Mouse (Mus musculus) forebrain, embryonic 10.5 days (tissue): ENCODE data around the gene Lamb2. TPM values are rescaled to one million over a fixed set of nuclear protein-coding genes. Genes with fewer than 3 reads are reported as not detected.

Experiments used
- DNase-seq: peaks from one replicate; pipeline ENCODE4 v3.0.0-alpha.2; 2017; ENCODE audit warnings: low spot score; ENCODE audit errors: extremely low spot score
- H3K27ac ChIP-seq: fragments of 300-500 bp; sonication (generic); 2 replicates; pipeline ENCODE4 v1.5.1; 2016; ENCODE audit warnings: mild to moderate bottlenecking
- H3K27me3 ChIP-seq: fragments of 300-500 bp; sonication (generic); 2 replicates; pipeline ENCODE4 v1.6.1; 2016; ENCODE audit warnings: mild to moderate bottlenecking; ENCODE audit not compliant: poor library complexity, severe bottlenecking
- H3K36me3 ChIP-seq: fragments of 300-500 bp; sonication (generic); replicated peaks from 2 replicates; pipeline ENCODE4 v1.6.1; 2016; ENCODE audit warnings: mild to moderate bottlenecking, moderate library complexity
- H3K4me1 ChIP-seq: fragments of 300-500 bp; sonication (generic); 2 replicates; pipeline ENCODE4 v1.6.1; 2016
- H3K4me3 ChIP-seq: fragments of 300-500 bp; sonication (generic); 2 replicates; pipeline ENCODE4 v1.5.1; 2016; ENCODE audit warnings: mild to moderate bottlenecking, moderate library complexity
- H3K9me3 ChIP-seq: fragments of 300-500 bp; sonication (generic); 2 replicates; pipeline ENCODE4 v1.6.1; 2016; ENCODE audit warnings: mild to moderate bottlenecking, moderate library complexity
- WGBS: fragments of 180-500 bp; shearing (Covaris S2); methylation state at CpG from one replicate; pipeline ENCODE4 v1.1.7; 2016; 5-methylcytosine and 5-hydroxymethylcytosine counted together
- polyA plus RNA-seq: library from polyadenylated mRNA; unstranded; fragments of >200 nt; fragmentation: Nextera tagmentation; extraction: Ambion mirVana; gene quantifications from 2 replicates; pipeline ENCODE4 v1.2.1, GENCODE M21; 2016

The Lamb2 gene
- polyA plus RNA-seq, 1 experiment from 2014 or later: 34.8 TPM

- peaks cover 10% of the 10 kb centered on the region for H3K4me1 ChIP-seq
- 87% methylated on average over 2 of the region's 2 CpGs for WGBS
- H3K36me3 ChIP-seq: peaks cover 58% of the 10 kb centered on the region
- H3K27me3 ChIP-seq: no peaks in the 10 kb centered on the region
- DNase-seq: no peak
- H3K27ac ChIP-seq: no peak overlapping the region
- no peaks in the 10 kb centered on the region for H3K9me3 ChIP-seq
- no peak overlapping the region for H3K4me3 ChIP-seq
These were observed 13.3 kb upstream of the Lamb2 start for GRCm38 (mm10) chr9:108466219-108466618.

- Histone ChIP-seq H3K4me1 (no peaks in the 10 kb centered on the region), H3K9me3 (no peaks in the 10 kb centered on the region), H3K27me3 (no peaks in the 10 kb centered on the region), H3K36me3 (peaks cover 35% of the 10 kb centered on the region), H3K4me3 (no peak overlapping the region), H3K27ac (no peak overlapping the region)
- DNase-seq: no peak
- 85% methylated on average over 5 of the region's 5 CpGs for WGBS
These were observed 10.1 kb upstream of the Lamb2 start for GRCm38 (mm10) chr9:108469430-108469829.

GRCm38 (mm10) chr9:108469845-108470244, 9.7 kb upstream of the Lamb2 start:
- Histone ChIP-seq H3K36me3 (peaks cover 31% of the 10 kb centered on the region), H3K4me1 (no peaks in the 10 kb centered on the region), H3K27me3 (no peaks in the 10 kb centered on the region), H3K27ac (no peak overlapping the region), H3K9me3 (no peaks in the 10 kb centered on the region), H3K4me3 (no peak overlapping the region)
- DNase-seq: no peak
- 82% methylated on average over 4 of the region's 4 CpGs for WGBS

- 73% methylated on average over 1 of the region's 1 CpGs for WGBS
- Histone ChIP-seq H3K27me3 (no peaks in the 10 kb centered on the region), H3K4me1 (peaks cover 18% of the 10 kb centered on the region), H3K4me3 (no peak overlapping the region), H3K27ac (no peak overlapping the region), H3K9me3 (no peaks in the 10 kb centered on the region), H3K36me3 (no peaks in the 10 kb centered on the region)
- no peak for DNase-seq
These were observed 5.0 kb upstream of the Lamb2 start for GRCm38 (mm10) chr9:108474528-108474927.

- Histone ChIP-seq H3K27ac (peak overlapping the region; percentile 91), H3K4me3 (peak overlapping the region; percentile 64), H3K9me3 (no peaks in the 10 kb centered on the region), H3K4me1 (peaks cover 37% of the 10 kb centered on the region), H3K27me3 (no peaks in the 10 kb centered on the region), H3K36me3 (peaks cover 28% of the 10 kb centered on the region)
- DNase-seq: peak; percentile 84
- under 1% methylated on average over 20 of the region's 20 CpGs for WGBS
These were observed 839 bp upstream of the Lamb2 start for GRCm38 (mm10) chr9:108478638-108479156.

- 31% methylated on average over 11 of the region's 11 CpGs for WGBS
- Histone ChIP-seq H3K9me3 (no peaks in the 10 kb centered on the region), H3K27me3 (no peaks in the 10 kb centered on the region), H3K4me1 (peaks cover 37% of the 10 kb centered on the region), H3K36me3 (peaks cover 34% of the 10 kb centered on the region), H3K27ac (peak overlapping the region; percentile 91), H3K4me3 (peak overlapping the region; percentile 64)
- DNase-seq: no peak
These were observed 295 bp upstream of the Lamb2 start for GRCm38 (mm10) chr9:108479241-108479640.

- H3K4me1 ChIP-seq: peaks cover 37% of the 10 kb centered on the region
- 94% methylated on average over 28 of the region's 28 CpGs for WGBS
- no peak for DNase-seq
- peaks cover 51% of the 10 kb centered on the region for H3K36me3 ChIP-seq
- no peaks in the 10 kb centered on the region for H3K27me3 ChIP-seq
- peak overlapping the region; percentile 64; the same call in 1 of the 2 replicates for H3K4me3 ChIP-seq
- peak overlapping the region; percentile 91; the same call in 1 of the 2 replicates for H3K27ac ChIP-seq
- no peaks in the 10 kb centered on the region for H3K9me3 ChIP-seq
These were observed 1.4 kb downstream of the Lamb2 start for GRCm38 (mm10) chr9:108480813-108481519.

- Histone ChIP-seq H3K27ac (no peak overlapping the region), H3K27me3 (no peaks in the 10 kb centered on the region), H3K4me3 (no peak overlapping the region), H3K4me1 (peaks cover 37% of the 10 kb centered on the region), H3K36me3 (peaks cover 58% of the 10 kb centered on the region), H3K9me3 (no peaks in the 10 kb centered on the region)
- WGBS: 93% methylated on average over 19 of the region's 19 CpGs
- DNase-seq: no peak
These were observed 2.1 kb downstream of the Lamb2 start for GRCm38 (mm10) chr9:108481520-108482210.

- Histone ChIP-seq H3K4me1 (peaks cover 32% of the 10 kb centered on the region), H3K27me3 (no peaks in the 10 kb centered on the region), H3K4me3 (no peak overlapping the region), H3K27ac (no peak overlapping the region), H3K36me3 (peaks cover 73% of the 10 kb centered on the region), H3K9me3 (no peaks in the 10 kb centered on the region)
- 94% methylated on average over 18 of the region's 18 CpGs for WGBS
- no peak for DNase-seq
These were observed 3.7 kb downstream of the Lamb2 start for GRCm38 (mm10) chr9:108483051-108483790.

GRCm38 (mm10) chr9:108484021-108484420, 4.5 kb downstream of the Lamb2 start:
- H3K27me3 ChIP-seq: no peaks in the 10 kb centered on the region
- 96% methylated on average over 15 of the region's 15 CpGs for WGBS
- no peak for DNase-seq
- H3K9me3 ChIP-seq: no peaks in the 10 kb centered on the region
- no peak overlapping the region for H3K27ac ChIP-seq
- H3K4me1 ChIP-seq: peaks cover 24% of the 10 kb centered on the region
- peaks cover 81% of the 10 kb centered on the region for H3K36me3 ChIP-seq
- no peak overlapping the region for H3K4me3 ChIP-seq

GRCm38 (mm10) chr9:108485301-108485875, 5.9 kb downstream of the Lamb2 start:
- no peak overlapping the region for H3K4me3 ChIP-seq
- H3K27ac ChIP-seq: no peak overlapping the region
- no peaks in the 10 kb centered on the region for H3K27me3 ChIP-seq
- no peaks in the 10 kb centered on the region for H3K9me3 ChIP-seq
- WGBS: 94% methylated on average over 19 of the region's 19 CpGs
- H3K36me3 ChIP-seq: peaks cover 91% of the 10 kb centered on the region
- DNase-seq: no peak
- H3K4me1 ChIP-seq: peaks cover 20% of the 10 kb centered on the region

GRCm38 (mm10) chr9:108486973-108487530, 7.5 kb downstream of the Lamb2 start:
- H3K9me3 ChIP-seq: no peaks in the 10 kb centered on the region
- no peak overlapping the region for H3K4me3 ChIP-seq
- H3K27ac ChIP-seq: no peak overlapping the region
- H3K36me3 ChIP-seq: peaks cover 83% of the 10 kb centered on the region
- H3K4me1 ChIP-seq: peaks cover 20% of the 10 kb centered on the region
- no peak for DNase-seq
- H3K27me3 ChIP-seq: no peaks in the 10 kb centered on the region
- 94% methylated on average over 8 of the region's 8 CpGs for WGBS
